Comparison of ENCODE assay signal across 30 mouse cellular contexts in the genomic region with DNA sequence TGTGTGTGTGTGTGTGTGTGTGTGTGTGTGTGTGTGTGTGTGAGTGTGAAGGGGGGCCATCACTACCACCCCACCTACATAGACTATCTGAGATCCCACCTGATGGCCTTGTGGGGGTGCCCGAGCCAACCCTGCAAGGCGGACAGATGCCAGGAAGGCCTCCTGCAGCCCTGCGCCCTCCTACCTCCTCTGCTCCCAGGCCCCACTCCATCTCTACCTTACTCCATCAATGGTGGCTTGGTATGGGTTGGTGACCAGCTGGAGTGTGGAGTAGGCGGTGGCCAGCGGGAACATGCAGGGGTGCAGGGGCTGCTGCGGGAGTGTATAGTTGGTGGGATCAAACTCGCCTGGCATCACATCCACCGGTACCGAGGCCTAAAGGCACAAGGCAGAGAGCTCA. TPM values are rescaled to one million over a fixed set of nuclear protein-coding genes. Genes with fewer than 3 reads are reported as not detected.
"Had no signal": no experiment of that assay in that cellular context is flagged by ENCODE, and none has a peak within 500 bp of the region (broad histone marks: within the 10 kb centered on the region; RNA-seq: fewer than 3 reads in every experiment).

No protein-coding gene starts in this region.

- H3K9me3 ChIP-seq: heart, embryonic 10.5 days; heart, embryonic 12.5 days; hindbrain, embryonic 10.5 days; hindbrain, embryonic 12.5 days; intestine, embryonic 15.5 days; limb, embryonic 13.5 days; limb, embryonic 15.5 days; liver, embryonic 12.5 days had no signal

- H3K4me2 ChIP-seq: heart, embryonic 12.5 days; hindbrain, embryonic 12.5 days; hindbrain, embryonic 14.5 days; intestine, embryonic 15.5 days; limb, embryonic 13.5 days; limb, embryonic 15.5 days; liver, embryonic 12.5 days had no signal

- ATAC-seq: hindbrain, embryonic 16.5 days; inflammation-experienced regulatory T-cells, adult 6 months; intestine, embryonic 15.5 days; intestine, postnatal 0 days; liver, embryonic 12.5 days had no signal

- H3K4me3 ChIP-seq: heart, embryonic 10.5 days; heart, embryonic 12.5 days; hindbrain, embryonic 10.5 days; hindbrain, embryonic 12.5 days; intestine, embryonic 15.5 days; layer of hippocampus, adult 2 months; left cerebral cortex, adult 2 months; limb, embryonic 13.5 days; limb, embryonic 15.5 days; liver, embryonic 12.5 days had no signal

- DNase-seq: gastrocnemius, postnatal 10 days; gastrocnemius, postnatal 25 days; heart, adult 18-20 months; heart, postnatal 10 days; heart, postnatal 4 days; kidney, adult 18-20 months; kidney, adult 8-10 months; kidney, postnatal 10 days; kidney, postnatal 4 days; left cerebral cortex, postnatal 4 days had no signal

- H3K27me3 ChIP-seq: heart, embryonic 12.5 days; hindbrain, embryonic 12.5 days; intestine, embryonic 15.5 days; limb, embryonic 13.5 days; limb, embryonic 15.5 days; liver, embryonic 12.5 days had no signal

RNA-seq across cellular contexts. Expression of gene Aebp1, which starts 11.4 kb away (rescaled TPM):
- total RNA-seq: granulocyte monocyte progenitor cell, adult 5-6 weeks had no signal

RNA-seq across cellular contexts. Expression of gene Myl7, which starts 25.4 kb away (rescaled TPM):
- total RNA-seq: gastrocnemius, adult 18-20 months; gastrocnemius, postnatal 10 days; gastrocnemius, postnatal 25 days; gastrocnemius, postnatal 4 days; granulocyte monocyte progenitor cell, adult 5-6 weeks; layer of hippocampus, adult 2 months; layer of hippocampus, postnatal 10 days; layer of hippocampus, postnatal 25 days; left cerebral cortex, adult 2 months; left cerebral cortex, postnatal 25 days; left cerebral cortex, postnatal 4 days had no signal
- polyA plus RNA-seq: hindbrain, embryonic 14.5 days; hindbrain, embryonic 16.5 days; inflammation-experienced regulatory T-cells, adult 6 months had no signal
